Mouse (Mus musculus): ENCODE data around the gene Susd6. TPM values are rescaled to one million over a fixed set of nuclear protein-coding genes. Genes with fewer than 3 reads are reported as not detected.

Gene Susd6
- polyA plus RNA-seq, 1 experiment: not detected

- WGBS: 61% methylated on average over 4 of the region's 4 CpGs
- no peak for TF ChIP-seq CTCF (IDR thresholded peaks at IDR 0.05; ENCODE audit: insufficient read depth, low read depth, low read length)
- no peak for TF ChIP-seq POLR2A (IDR thresholded peaks at IDR 0.05; ENCODE audit: insufficient read depth, low read depth, low read length)
- Histone ChIP-seq H3K27ac (ENCODE audit: insufficient read depth, low read depth, low read length) (no peak overlapping the region), H3K4me3 (ENCODE audit: insufficient read depth, low read depth, low read length) (no peak overlapping the region), H3K4me1 (ENCODE audit: control insufficient read depth, insufficient read depth, low read length) (peaks cover 9% of the 10 kb centered on the region; the same call in 1 of the 2 replicates)
These were observed 89.0 kb downstream of the Susd6 start for GRCm38 (mm10) chr12:80879267-80879666.

GRCm38 (mm10) chr12:80881121-80881520 lies 90.8 kb downstream of the Susd6 start:
- TF ChIP-seq CTCF (IDR thresholded peaks at IDR 0.05; ENCODE audit: insufficient read depth, low read depth, low read length) (no peak), POLR2A (IDR thresholded peaks at IDR 0.05; ENCODE audit: insufficient read depth, low read depth, low read length) (no peak)
- WGBS: 97% methylated on average over 3 of the region's 3 CpGs
- H3K4me1 ChIP-seq (ENCODE audit: control insufficient read depth, insufficient read depth, low read length): peaks cover 9% of the 10 kb centered on the region; the same call in 1 of the 2 replicates
- H3K4me3 ChIP-seq (ENCODE audit: insufficient read depth, low read depth, low read length): no peak overlapping the region
- H3K27ac ChIP-seq (ENCODE audit: insufficient read depth, low read depth, low read length): no peak overlapping the region

GRCm38 (mm10) chr12:80883278-80883677 lies 93.0 kb downstream of the Susd6 start:
- H3K27ac ChIP-seq (ENCODE audit: insufficient read depth, low read depth, low read length): no peak overlapping the region
- no peak for TF ChIP-seq CTCF (IDR thresholded peaks at IDR 0.05; ENCODE audit: insufficient read depth, low read depth, low read length)
- TF ChIP-seq POLR2A (IDR thresholded peaks at IDR 0.05; ENCODE audit: insufficient read depth, low read depth, low read length): no peak
- H3K4me3 ChIP-seq (ENCODE audit: insufficient read depth, low read depth, low read length): no peak overlapping the region
- H3K4me1 ChIP-seq (ENCODE audit: control insufficient read depth, insufficient read depth, low read length): no peaks in the 10 kb centered on the region
- WGBS: 90% methylated on average over 3 of the region's 3 CpGs

GRCm38 (mm10) chr12:80883881-80884280 lies 93.6 kb downstream of the Susd6 start:
- TF ChIP-seq CTCF (IDR thresholded peaks at IDR 0.05; ENCODE audit: insufficient read depth, low read depth, low read length) (no peak), POLR2A (IDR thresholded peaks at IDR 0.05; ENCODE audit: insufficient read depth, low read depth, low read length) (no peak)
- H3K27ac ChIP-seq (ENCODE audit: insufficient read depth, low read depth, low read length): no peak overlapping the region
- 67% methylated on average over 5 of the region's 5 CpGs for WGBS
- H3K4me1 ChIP-seq (ENCODE audit: control insufficient read depth, insufficient read depth, low read length): no peaks in the 10 kb centered on the region
- H3K4me3 ChIP-seq (ENCODE audit: insufficient read depth, low read depth, low read length): no peak overlapping the region

GRCm38 (mm10) chr12:80885301-80886288 lies 95.3 kb downstream of the Susd6 start:
- TF ChIP-seq POLR2A (IDR thresholded peaks at IDR 0.05; ENCODE audit: insufficient read depth, low read depth, low read length) (no peak), CTCF (IDR thresholded peaks at IDR 0.05; ENCODE audit: insufficient read depth, low read depth, low read length) (no peak)
- 57% methylated on average over 15 of the region's 15 CpGs for WGBS
- no peak overlapping the region for H3K27ac ChIP-seq (ENCODE audit: insufficient read depth, low read depth, low read length)

GRCm38 (mm10) chr12:80887036-80887435 lies 96.7 kb downstream of the Susd6 start:
- H3K4me1 ChIP-seq (ENCODE audit: control insufficient read depth, insufficient read depth, low read length): no peaks in the 10 kb centered on the region
- no peak overlapping the region for H3K27ac ChIP-seq (ENCODE audit: insufficient read depth, low read depth, low read length)
- 85% methylated on average over 2 of the region's 2 CpGs for WGBS
- TF ChIP-seq POLR2A (IDR thresholded peaks at IDR 0.05; ENCODE audit: insufficient read depth, low read depth, low read length) (no peak), CTCF (IDR thresholded peaks at IDR 0.05; ENCODE audit: insufficient read depth, low read depth, low read length) (no peak)
- no peak overlapping the region for H3K4me3 ChIP-seq (ENCODE audit: insufficient read depth, low read depth, low read length)

More at GRCm38 (mm10) chr12:80885301-80886288, 95.3 kb downstream of the Susd6 start:
- H3K4me3 ChIP-seq (ENCODE audit: insufficient read depth, low read depth, low read length): no peak overlapping the region
- no peaks in the 10 kb centered on the region for H3K4me1 ChIP-seq (ENCODE audit: control insufficient read depth, insufficient read depth, low read length)

- WGBS: 94% methylated on average over 3 of the region's 3 CpGs
- Histone ChIP-seq H3K4me1 (ENCODE audit: control insufficient read depth, insufficient read depth, low read length) (no peaks in the 10 kb centered on the region), H3K27ac (ENCODE audit: insufficient read depth, low read depth, low read length) (no peak overlapping the region), H3K4me3 (ENCODE audit: insufficient read depth, low read depth, low read length) (no peak overlapping the region)
- no peak for TF ChIP-seq POLR2A (IDR thresholded peaks at IDR 0.05; ENCODE audit: insufficient read depth, low read depth, low read length)
- no peak for TF ChIP-seq CTCF (IDR thresholded peaks at IDR 0.05; ENCODE audit: insufficient read depth, low read depth, low read length)
These were observed 99.0 kb downstream of the Susd6 start for GRCm38 (mm10) chr12:80889331-80889730.

- no peak overlapping the region for H3K4me3 ChIP-seq (ENCODE audit: insufficient read depth, low read depth, low read length)
- TF ChIP-seq CTCF (IDR thresholded peaks at IDR 0.05; ENCODE audit: insufficient read depth, low read depth, low read length) (no peak), POLR2A (IDR thresholded peaks at IDR 0.05; ENCODE audit: insufficient read depth, low read depth, low read length) (no peak)
- H3K27ac ChIP-seq (ENCODE audit: insufficient read depth, low read depth, low read length): no peak overlapping the region
- peaks cover 3% of the 10 kb centered on the region for H3K4me1 ChIP-seq (ENCODE audit: control insufficient read depth, insufficient read depth, low read length)
- 96% methylated on average over 2 of the region's 2 CpGs for WGBS
These were observed 100.8 kb downstream of the Susd6 start for GRCm38 (mm10) chr12:80891074-80891473.

Data from olfactory bulb, adult 2 months (tissue).